Mouse (Mus musculus) neural tube, embryonic 13.5 days (tissue): ENCODE measurements around the gene Ppp1r13b. TPM values are rescaled to one million over a fixed set of nuclear protein-coding genes. Genes with fewer than 3 reads are reported as not detected.
"Not testable (repeated sequence)": the region's sequence is repeated elsewhere in the genome, so short reads cannot be mapped to it uniquely, and the experiment has no call there.

ENCODE experiments used
- ATAC-seq: fragments of 200-750 bp; cut with Nextera tagmentation; 2 replicates; pipeline ENCODE4 v1.8.0; 2017; ENCODE audit warnings: low read depth, mild to moderate bottlenecking, moderate TSS enrichment, moderate library complexity
- H3K27ac ChIP-seq: fragments of 300-500 bp; sonication (generic); replicated peaks from 2 replicates; pipeline ENCODE4 v1.5.1; 2015; ENCODE audit warnings: moderate library complexity, mild to moderate bottlenecking, inconsistent platforms
- H3K27me3 ChIP-seq: fragments of 300-500 bp; sonication (generic); 2 replicates; pipeline ENCODE4 v1.6.1; 2015; ENCODE audit warnings: mild to moderate bottlenecking, inconsistent platforms
- H3K36me3 ChIP-seq: fragments of 300-500 bp; sonication (generic); 2 replicates; pipeline ENCODE4 v1.6.1; 2015; ENCODE audit warnings: mild to moderate bottlenecking, inconsistent platforms
- H3K4me1 ChIP-seq: fragments of 300-500 bp; sonication (generic); replicated peaks from 2 replicates; pipeline ENCODE4 v1.6.1; 2015; ENCODE audit warnings: inconsistent platforms
- H3K4me2 ChIP-seq: fragments of 300-500 bp; sonication (generic); 2 replicates; pipeline ENCODE4 v1.6.1; 2015; ENCODE audit warnings: inconsistent platforms, mild to moderate bottlenecking, moderate library complexity
- H3K4me3 ChIP-seq: fragments of 300-500 bp; sonication (generic); 2 replicates; pipeline ENCODE4 v1.5.1; 2015; ENCODE audit warnings: mild to moderate bottlenecking, inconsistent platforms
- H3K9ac ChIP-seq: fragments of 300-500 bp; sonication (generic); 2 replicates; pipeline ENCODE4 v1.6.1; 2015; ENCODE audit warnings: moderate library complexity, mild to moderate bottlenecking, inconsistent platforms
- H3K9me3 ChIP-seq: fragments of 300-500 bp; sonication (generic); 2 replicates; pipeline ENCODE4 v1.6.1; 2016; ENCODE audit warnings: inconsistent platforms
- WGBS: fragments of 180-500 bp; shearing (Covaris S2); methylation state at CpG from one replicate; pipeline ENCODE4 v1.1.7; 2015; 5-methylcytosine and 5-hydroxymethylcytosine counted together
- polyA plus RNA-seq: library from polyadenylated mRNA; unstranded; fragments of >200 nt; fragmentation: Nextera tagmentation; extraction: Ambion mirVana; gene quantifications from 2 replicates; pipeline ENCODE4 v1.2.1, GENCODE M21; 2015

The Ppp1r13b gene
- 24.1 and 26.9 TPM in 2 replicates for polyA plus RNA-seq

- Histone ChIP-seq H3K9me3 (no peaks in the 10 kb centered on the region), H3K4me3 (peak within 1 kb of the TSS; percentile 78), H3K4me1 (peaks cover 20% of the 10 kb centered on the region), H3K27ac (peak within 1 kb of the TSS; percentile 95), H3K27me3 (peaks cover 31% of the 10 kb centered on the region), H3K36me3 (no peaks in the 10 kb centered on the region), H3K4me2 (peak within 1 kb of the TSS; percentile 79), H3K9ac (peak within 1 kb of the TSS; percentile 90)
- WGBS = under 1% methylated on average over 60 of the region's 80 CpGs
- peak; percentile 96 for ATAC-seq
Observed at GRCm38 (mm10) chr12:111907970-111908681, at the start of gene Ppp1r13b. TSS of gene Ppp1r13b (minus strand) at chr12:111908110.

DNA sequence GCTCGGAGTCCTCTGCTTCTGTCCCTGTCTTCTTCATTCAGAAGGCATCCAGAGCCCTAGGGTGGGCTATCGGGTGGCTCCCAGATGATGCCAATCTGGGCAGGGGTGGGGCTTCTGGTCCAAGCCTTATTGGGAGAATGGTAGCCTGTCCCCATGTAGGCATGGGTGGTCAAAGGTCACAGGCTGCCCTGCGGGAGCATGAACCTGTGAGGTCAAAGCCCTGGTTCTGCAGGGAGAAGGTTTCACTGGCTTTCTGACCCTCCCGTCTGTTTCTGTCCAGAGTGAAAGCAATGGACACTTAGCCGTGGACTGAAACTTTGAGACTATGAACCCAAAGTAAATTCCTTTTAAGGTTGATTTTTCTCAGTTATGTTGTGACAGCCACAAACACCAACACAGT is 48.3 kb upstream of the Ppp1r13b start:
- Histone ChIP-seq H3K36me3 (peaks cover 21% of the 10 kb centered on the region), H3K4me2 (no peak overlapping the region), H3K4me3 (no peak overlapping the region), H3K9me3 (no peaks in the 10 kb centered on the region), H3K27ac (no peak overlapping the region), H3K9ac (no peak overlapping the region), H3K4me1 (peaks cover 8% of the 10 kb centered on the region; the same call in 1 of the 2 replicates), H3K27me3 (no peaks in the 10 kb centered on the region)
- WGBS = 79% methylated on average over 5 of the region's 5 CpGs
- no peak for ATAC-seq

DNA sequence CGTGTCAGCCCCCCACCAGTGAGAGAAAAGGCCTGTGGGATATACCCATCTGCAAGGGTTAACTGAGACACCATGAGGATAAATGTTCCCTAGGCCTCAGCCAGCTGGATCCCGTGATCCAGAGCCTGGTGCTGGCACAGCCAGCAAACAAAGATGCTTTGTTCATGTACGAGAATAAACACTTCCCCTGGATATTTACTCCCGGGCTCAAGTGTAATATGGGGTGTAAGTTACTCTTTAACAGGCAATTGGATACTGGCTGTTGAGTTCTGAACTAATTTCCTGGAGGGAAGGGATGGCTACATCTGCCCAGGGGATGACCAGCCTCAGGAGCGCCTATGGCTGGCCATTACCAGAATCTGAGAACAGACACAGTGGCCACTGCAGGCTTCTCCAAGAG is 43.8 kb upstream of the Ppp1r13b start:
- ATAC-seq = no peak

DNA sequence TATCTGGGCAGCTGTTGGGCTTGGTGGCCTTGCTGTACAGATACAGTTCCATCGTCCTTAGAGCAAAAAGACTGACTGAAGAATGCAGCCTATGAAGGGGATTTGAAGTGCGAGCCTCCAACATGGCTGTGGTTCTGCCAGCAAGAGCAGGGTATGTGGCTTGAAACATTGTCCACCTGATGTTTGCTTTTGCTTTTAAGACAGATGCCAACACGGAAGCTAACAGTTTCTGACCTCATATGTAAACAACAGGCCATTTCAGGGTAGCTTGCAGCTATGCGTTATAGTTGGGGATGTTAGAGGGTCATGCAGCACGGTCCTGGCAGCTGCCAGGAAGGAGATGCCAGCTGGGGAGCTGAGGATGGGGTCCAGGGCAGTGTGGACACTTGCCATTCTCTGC is 42.6 kb upstream of the Ppp1r13b start:
- 81% methylated on average over 5 of the region's 5 CpGs for WGBS
- Histone ChIP-seq H3K27ac (no peak overlapping the region), H3K9ac (no peak overlapping the region), H3K36me3 (no peaks in the 10 kb centered on the region), H3K27me3 (no peaks in the 10 kb centered on the region), H3K4me2 (no peak overlapping the region), H3K4me3 (no peak overlapping the region), H3K9me3 (no peaks in the 10 kb centered on the region), H3K4me1 (peaks cover 8% of the 10 kb centered on the region; the same call in 1 of the 2 replicates)
- no peak for ATAC-seq

More for the DNA sequence above, 43.8 kb upstream of the Ppp1r13b start:
- Histone ChIP-seq H3K36me3 (no peaks in the 10 kb centered on the region), H3K9ac (no peak overlapping the region), H3K4me3 (no peak overlapping the region), H3K9me3 (no peaks in the 10 kb centered on the region), H3K4me2 (no peak overlapping the region), H3K4me1 (peaks cover 8% of the 10 kb centered on the region; the same call in 1 of the 2 replicates), H3K27ac (no peak overlapping the region), H3K27me3 (no peaks in the 10 kb centered on the region)
- whole genome bisulfite sequencing = 45% methylated on average over 5 of the region's 5 CpGs

GRCm38 (mm10) chr12:111946716-111947115 is 38.8 kb upstream of the Ppp1r13b start:
- Histone ChIP-seq H3K27me3 (no peaks in the 10 kb centered on the region), H3K4me2 (no peak overlapping the region), H3K9ac (no peak overlapping the region), H3K36me3 (no peaks in the 10 kb centered on the region), H3K27ac (no peak overlapping the region), H3K9me3 (no peaks in the 10 kb centered on the region), H3K4me3 (no peak overlapping the region), H3K4me1 (peaks cover 4% of the 10 kb centered on the region; the same call in 1 of the 2 replicates)
- no peak for ATAC-seq
- WGBS = 53% methylated on average over 2 of the region's 2 CpGs

DNA sequence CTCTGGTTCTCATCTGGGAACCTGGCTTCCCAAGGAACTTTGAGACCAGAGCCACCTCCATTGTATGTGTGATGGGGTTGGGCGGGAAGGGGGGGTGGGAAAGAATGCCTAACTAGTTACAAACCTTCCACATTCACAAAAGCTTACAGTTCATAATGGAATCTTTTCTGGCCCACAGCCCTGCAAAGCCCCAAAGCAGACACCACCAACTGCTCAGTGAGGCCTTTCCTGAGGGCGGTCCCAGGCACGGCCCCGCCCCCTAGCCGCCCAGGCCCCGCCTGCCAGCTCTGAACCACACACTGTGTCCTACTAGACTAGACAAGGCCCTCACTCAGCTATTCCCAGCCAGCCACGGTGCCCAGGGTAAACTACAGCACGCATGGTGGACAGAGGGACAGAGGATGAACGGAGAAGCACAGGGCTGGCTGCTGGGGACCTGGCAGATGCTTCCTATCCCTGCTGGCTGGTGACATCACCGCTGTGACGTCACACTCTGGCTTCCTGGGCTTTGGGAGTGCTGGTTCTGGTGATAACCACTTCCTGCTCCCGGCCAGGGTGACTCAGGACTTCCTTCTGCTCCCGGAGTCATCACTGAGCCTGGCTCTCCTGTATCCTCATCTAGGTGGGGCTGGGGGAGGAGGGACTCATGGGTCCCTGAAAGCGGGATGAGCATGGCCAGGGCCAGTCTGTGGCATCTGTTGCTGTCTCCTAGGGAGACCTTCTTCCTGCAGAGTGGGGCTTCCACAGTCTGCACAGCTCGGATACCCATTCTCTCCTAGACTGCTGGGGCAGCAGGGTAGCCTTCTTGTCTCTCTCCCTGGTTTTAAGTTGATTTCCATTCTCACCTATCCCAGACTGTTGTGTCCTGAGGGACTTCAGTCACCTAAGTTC is 38.1 kb upstream of the Ppp1r13b start:
- H3K4me3 ChIP-seq, H3K27me3 ChIP-seq, H3K36me3 ChIP-seq, H3K9me3 ChIP-seq, H3K9ac ChIP-seq, H3K4me1 ChIP-seq, H3K4me2 ChIP-seq: not testable (repeated sequence)
- peak overlapping the region; percentile 75; the same call in 1 of the 2 replicates for H3K27ac ChIP-seq
- peak; percentile 48; the same call in 1 of the 2 replicates for ATAC-seq
- 68% methylated on average over 12 of the region's 15 CpGs for WGBS

DNA sequence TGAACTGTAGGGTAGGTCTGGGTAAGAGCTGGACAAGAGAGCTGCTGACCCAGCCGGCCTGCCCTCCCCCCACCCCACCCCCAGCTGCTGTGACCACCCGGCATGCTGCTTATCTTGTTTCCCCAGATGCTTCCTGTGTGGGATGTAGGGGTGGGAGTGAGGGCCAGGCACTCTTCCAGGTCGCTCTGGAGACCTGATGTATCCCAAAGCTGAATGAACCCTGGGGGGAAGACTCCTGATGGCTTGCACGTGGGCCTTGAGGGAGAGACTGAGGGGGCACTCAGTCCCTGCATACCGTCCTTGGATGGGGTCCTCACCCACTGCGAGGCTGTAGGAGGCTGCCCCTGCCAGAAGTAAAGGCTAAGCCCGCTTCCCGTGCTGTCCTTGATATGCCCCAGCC is 37.2 kb upstream of the Ppp1r13b start:
- Histone ChIP-seq H3K27ac (peak overlapping the region; percentile 75; the same call in 1 of the 2 replicates), H3K4me1 (no peaks in the 10 kb centered on the region; the same call in 1 of the 2 replicates), H3K36me3 (no peaks in the 10 kb centered on the region), H3K4me3 (no peak overlapping the region), H3K4me2 (no peak overlapping the region), H3K9me3 (no peaks in the 10 kb centered on the region), H3K27me3 (no peaks in the 10 kb centered on the region), H3K9ac (no peak overlapping the region)
- no peak for ATAC-seq
- WGBS = 83% methylated on average over 8 of the region's 8 CpGs

GRCm38 (mm10) chr12:111944065-111944987 is 36.4 kb upstream of the Ppp1r13b start:
- H3K27me3 ChIP-seq, H3K4me3 ChIP-seq, H3K4me1 ChIP-seq, H3K9me3 ChIP-seq, H3K36me3 ChIP-seq, H3K9ac ChIP-seq, H3K4me2 ChIP-seq: not testable (repeated sequence)
- 72% methylated on average over 18 of the region's 20 CpGs for WGBS
- peak; percentile 37; the same call in 1 of the 2 replicates for ATAC-seq
- peak overlapping the region; percentile 59; the same call in 1 of the 2 replicates for H3K27ac ChIP-seq

DNA sequence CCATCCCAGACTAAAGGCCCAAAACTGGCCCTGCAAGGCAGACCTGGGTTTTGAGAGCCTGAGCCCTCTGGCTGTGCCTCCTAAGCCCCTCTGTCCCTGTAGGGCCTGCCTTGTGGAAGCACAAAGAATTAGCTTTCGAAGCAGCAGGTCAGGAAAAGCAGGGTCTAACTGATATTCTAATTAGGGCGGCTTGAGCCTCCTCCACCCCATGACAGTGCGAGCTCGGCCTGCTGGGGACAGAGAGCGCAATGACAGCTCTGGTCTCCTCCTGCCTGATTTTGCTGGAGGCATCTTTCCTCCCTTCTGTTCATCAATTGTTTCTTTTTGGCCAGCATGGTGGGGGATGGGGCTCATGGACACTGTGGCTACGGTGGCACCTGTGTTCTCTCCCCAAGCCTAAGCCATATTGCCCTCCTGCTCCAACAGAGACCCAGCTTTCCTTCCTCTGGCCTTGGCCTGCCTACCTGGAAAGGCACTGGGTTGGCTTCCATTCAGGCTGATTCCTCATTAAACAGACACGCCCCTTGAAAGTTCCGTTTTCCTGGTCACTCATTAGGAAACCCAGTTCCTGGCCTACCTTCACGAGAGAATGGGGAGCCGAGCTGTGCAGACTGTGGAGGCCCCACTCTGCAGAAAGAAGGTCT is 35.6 kb upstream of the Ppp1r13b start:
- Histone ChIP-seq H3K9ac (no peak overlapping the region), H3K27me3 (no peaks in the 10 kb centered on the region), H3K4me1 (no peaks in the 10 kb centered on the region; the same call in 1 of the 2 replicates), H3K9me3 (no peaks in the 10 kb centered on the region), H3K4me3 (no peak overlapping the region), H3K27ac (no peak overlapping the region), H3K4me2 (no peak overlapping the region), H3K36me3 (no peaks in the 10 kb centered on the region)
- WGBS = 74% methylated on average over 10 of the region's 10 CpGs
- ATAC-seq = no peak

GRCm38 (mm10) chr12:111938623-111939177 is 30.8 kb upstream of the Ppp1r13b start:
- Histone ChIP-seq H3K9me3 (no peaks in the 10 kb centered on the region), H3K36me3 (no peaks in the 10 kb centered on the region), H3K4me1 (peaks cover 21% of the 10 kb centered on the region), H3K9ac (no peak overlapping the region), H3K4me3 (no peak overlapping the region), H3K27ac (peak overlapping the region; percentile 23; the same call in 1 of the 2 replicates), H3K27me3 (no peaks in the 10 kb centered on the region), H3K4me2 (no peak overlapping the region)
- no peak for ATAC-seq
- WGBS = 78% methylated on average over 1 of the region's 1 CpGs
